Mouse (Mus musculus) stomach, postnatal 0 days (tissue): ENCODE results near the gene Psmb9. TPM values are rescaled to one million over a fixed set of nuclear protein-coding genes. Genes with fewer than 3 reads are reported as not detected.
A peak's percentile ranks its signal among the peaks of the same experiment; 100 is the strongest.
"Not testable (repeated sequence)": the region's sequence is repeated elsewhere in the genome, so short reads cannot be mapped to it uniquely, and the experiment has no call there.

Experiments
- ATAC-seq: fragments of 200-750 bp; cut with Nextera tagmentation; 2 replicates; pipeline ENCODE4 v1.8.0; 2017; ENCODE audit not compliant: low FRiP score, low TSS enrichment
- DNase-seq: peaks from one replicate; pipeline ENCODE4 v3.0.0-alpha.2; 2016; ENCODE audit warnings: low spot score
- H3K27ac ChIP-seq: fragments of 300-500 bp; sonication (generic); replicated peaks from 2 replicates; pipeline ENCODE4 v1.5.1; 2014; ENCODE audit warnings: mild to moderate bottlenecking, control low read depth
- H3K27me3 ChIP-seq: fragments of 300-500 bp; sonication (generic); 2 replicates; pipeline ENCODE4 v1.6.1; 2014; ENCODE audit warnings: low read length; ENCODE audit not compliant: control insufficient read depth, insufficient read depth
- H3K36me3 ChIP-seq: fragments of 300-500 bp; sonication (generic); 2 replicates; pipeline ENCODE4 v1.6.1; 2014; ENCODE audit warnings: low read length, mixed read lengths; ENCODE audit not compliant: control insufficient read depth, insufficient read depth
- H3K4me1 ChIP-seq: fragments of 300-500 bp; sonication (generic); replicated peaks from 2 replicates; pipeline ENCODE4 v1.6.1; 2014; ENCODE audit warnings: antibody characterized with exemption; ENCODE audit not compliant: control insufficient read depth, insufficient read depth
- H3K4me2 ChIP-seq: fragments of 300-500 bp; sonication (generic); replicated peaks from 2 replicates; pipeline ENCODE4 v1.6.1; 2014; ENCODE audit warnings: low read depth, mild to moderate bottlenecking, control low read depth, moderate library complexity
- H3K4me3 ChIP-seq: fragments of 300-500 bp; sonication (generic); 2 replicates; pipeline ENCODE4 v1.5.1; 2014; ENCODE audit warnings: low read depth, low read length, control low read depth
- H3K9ac ChIP-seq: fragments of 300-500 bp; sonication (generic); 2 replicates; pipeline ENCODE4 v1.6.1; 2014; ENCODE audit warnings: mild to moderate bottlenecking, low read length, control low read depth, mixed read lengths
- H3K9me3 ChIP-seq: fragments of 300-500 bp; sonication (generic); 2 replicates; pipeline ENCODE4 v1.6.1; 2016; ENCODE audit warnings: low read length; ENCODE audit not compliant: control insufficient read depth
- CTCF ChIP-seq: IDR thresholded peaks from 2 replicates; pipeline ENCODE4 v1.5.1; 2016; ENCODE audit warnings: antibody characterized with exemption, low read depth, mild to moderate bottlenecking, moderate library complexity
- EP300 ChIP-seq: optimal IDR thresholded peaks from 2 replicates; pipeline ENCODE3; 2016; ENCODE audit warnings: antibody characterized with exemption
- WGBS: fragments of 180-500 bp; shearing (Covaris S2); extraction: QIAGEN DNeasy Blood & Tissue Kit; methylation state at CpG from one replicate; pipeline ENCODE4 v1.1.7; 2014; 5-methylcytosine and 5-hydroxymethylcytosine counted together
- polyA plus RNA-seq: library from polyadenylated mRNA; unstranded; fragments of >200 nt; fragmentation: Nextera tagmentation; extraction: Ambion mirVana; gene quantifications from 2 replicates; pipeline ENCODE4 v1.2.1, GENCODE M21; 2015

Gene Psmb9
- polyA plus RNA-seq, 1 experiment from 2014 or later, result 12.8 TPM

DNA sequence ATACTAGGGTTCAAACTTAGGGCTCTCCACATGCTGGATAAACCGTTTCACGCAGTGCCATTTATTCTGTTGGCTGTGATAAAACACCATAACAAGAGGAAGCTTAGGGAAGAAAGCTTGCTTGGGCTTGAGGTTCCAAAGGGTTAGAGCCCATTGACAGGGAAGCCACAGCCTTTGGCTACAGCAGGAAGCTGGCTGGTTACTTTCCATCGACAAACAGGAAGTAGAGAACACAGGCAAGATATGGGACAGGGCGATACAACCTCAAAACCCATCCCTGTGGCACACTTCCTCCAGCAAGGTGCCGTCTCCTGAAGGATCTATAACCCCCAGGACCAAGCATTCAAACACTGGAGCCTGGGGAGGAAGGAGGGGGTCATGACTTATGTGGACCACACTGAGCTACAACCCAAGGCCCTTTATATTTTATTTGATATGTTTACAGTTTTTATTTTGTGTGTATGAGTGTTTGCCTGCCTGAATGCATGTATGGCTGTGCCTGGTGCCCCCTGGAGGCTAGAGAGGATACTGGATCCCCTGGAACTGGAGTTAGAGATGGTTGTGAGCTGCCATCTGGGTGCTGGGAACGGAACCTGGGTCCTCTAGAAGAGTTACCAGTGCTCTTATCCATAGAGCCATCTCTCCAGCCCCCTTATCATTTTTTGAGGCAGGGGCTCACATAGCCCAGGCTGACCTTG is 22.4 kb downstream of the Psmb9 start:
- H3K27ac ChIP-seq, result no peak overlapping the region
- TF ChIP-seq CTCF (peak; percentile 55), EP300 (no peak)
- no peak for DNase-seq
- no peaks in the 10 kb centered on the region for H3K4me1 ChIP-seq
- H3K9me3 ChIP-seq, result no peaks in the 10 kb centered on the region
- no peaks in the 10 kb centered on the region for H3K27me3 ChIP-seq
- ATAC-seq, result no peak
- H3K4me2 ChIP-seq, result no peak overlapping the region
- 76% methylated on average over 6 of the region's 6 CpGs for WGBS
- no peak overlapping the region for H3K4me3 ChIP-seq
- H3K9ac ChIP-seq, result no peak overlapping the region
- no peaks in the 10 kb centered on the region for H3K36me3 ChIP-seq

DNA sequence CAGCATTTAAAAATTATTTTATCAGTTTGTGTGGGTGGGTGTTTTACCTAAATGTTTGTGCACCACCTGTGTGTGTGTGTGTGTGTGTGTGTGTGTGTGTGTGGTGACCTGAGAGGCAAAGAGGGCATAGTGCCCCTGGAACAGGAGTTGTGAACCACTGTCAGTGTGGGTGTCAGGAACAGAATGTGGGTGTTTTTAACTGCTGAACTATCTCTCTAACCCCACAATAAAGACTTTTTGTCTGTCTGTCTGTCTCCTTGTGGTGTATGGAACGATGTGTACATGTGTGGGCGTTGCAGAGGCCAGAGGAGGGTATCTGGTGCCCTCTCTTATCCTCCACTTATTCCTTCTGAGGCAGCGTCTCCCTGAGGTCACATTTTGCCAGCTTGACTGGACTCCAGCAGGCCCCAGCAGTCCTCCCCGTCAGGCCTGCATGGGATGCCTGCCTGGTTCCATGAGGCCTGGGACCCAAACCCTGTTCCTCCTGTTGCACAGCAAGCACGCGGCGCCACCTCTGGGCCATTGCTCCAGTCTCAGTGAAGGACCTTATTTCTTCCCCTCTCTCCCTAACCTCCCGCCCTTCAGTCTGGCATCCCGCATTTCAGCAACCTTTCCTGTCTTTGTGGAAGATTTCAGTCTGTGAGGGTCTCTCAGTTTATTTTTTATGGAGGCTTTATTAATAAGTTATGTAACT is 23.2 kb downstream of the Psmb9 start:
- ATAC-seq (no peak), DNase-seq (no peak)
- Histone ChIP-seq H3K9ac (no peak overlapping the region), H3K27me3 (no peaks in the 10 kb centered on the region), H3K36me3 (no peaks in the 10 kb centered on the region), H3K4me1 (no peaks in the 10 kb centered on the region), H3K4me3 (no peak overlapping the region), H3K4me2 (no peak overlapping the region), H3K9me3 (no peaks in the 10 kb centered on the region), H3K27ac (no peak overlapping the region)
- TF ChIP-seq EP300 (no peak), CTCF (peak; percentile 59)
- 41% methylated on average over 9 of the region's 9 CpGs for WGBS

DNA sequence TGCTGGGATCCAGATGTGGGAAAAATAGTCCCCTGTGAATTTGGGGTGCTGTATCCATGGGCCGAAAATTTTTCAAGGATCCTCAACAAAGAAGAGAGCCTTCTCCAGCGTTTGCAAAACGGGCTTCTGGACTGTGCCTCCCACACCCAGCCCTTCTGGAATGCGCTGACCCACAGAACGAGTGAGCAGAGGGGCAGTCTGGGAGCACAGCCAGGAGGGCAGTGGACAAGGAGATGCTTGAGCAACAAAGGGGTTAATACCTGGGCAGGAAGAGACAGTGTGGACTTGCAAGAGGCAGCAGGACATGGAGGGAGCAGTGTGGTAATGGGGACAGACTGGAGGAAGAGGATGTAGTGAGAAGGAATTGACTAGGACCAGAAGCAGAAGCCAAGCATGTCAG is 32.0 kb downstream of the Psmb9 start:
- no peak for ATAC-seq
- Histone ChIP-seq H3K4me1 (no peaks in the 10 kb centered on the region), H3K4me3 (no peak overlapping the region)

DNA sequence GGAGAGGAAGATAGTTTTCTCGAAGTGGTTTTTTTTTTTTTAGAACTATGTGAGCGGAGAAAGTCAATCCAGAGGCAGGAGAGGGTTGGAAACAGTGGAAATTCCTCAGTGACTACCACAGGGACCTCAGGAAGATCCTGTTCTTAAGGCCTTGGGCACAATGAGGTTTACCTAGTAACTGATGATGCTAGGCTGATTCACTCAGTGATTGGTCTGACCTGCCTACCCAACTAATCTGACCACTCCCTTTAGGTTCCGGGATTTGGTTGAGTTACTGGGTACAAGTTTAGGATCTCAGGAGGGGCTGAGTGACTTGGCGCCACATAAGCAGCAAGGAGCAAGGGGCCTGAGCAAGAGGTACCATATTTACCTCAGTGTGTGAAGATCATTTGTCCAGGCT is 34.6 kb downstream of the Psmb9 start, which contains the start of gene H2-DMb1:
Gene H2-DMb1, plus strand, starts transcription at position 150 of the 400 bp plus-strand sequence.
- Histone ChIP-seq H3K9ac (no peak within 1 kb of the TSS), H3K4me3 (no peak within 1 kb of the TSS), H3K9me3 (no peaks in the 10 kb centered on the region), H3K4me1 (no peaks in the 10 kb centered on the region), H3K36me3 (no peaks in the 10 kb centered on the region), H3K27ac (no peak within 1 kb of the TSS), H3K4me2 (no peak within 1 kb of the TSS), H3K27me3 (no peaks in the 10 kb centered on the region)
- TF ChIP-seq CTCF, result no peak
- TF ChIP-seq EP300, result no peak
- ATAC-seq, result peak; percentile 87
- WGBS, result 46% methylated on average over 4 of the region's 4 CpGs
- peak; percentile 67 for DNase-seq

More for the DNA sequence above, 32.0 kb downstream of the Psmb9 start:
- TF ChIP-seq CTCF, result no peak
- no peak for TF ChIP-seq EP300
- Histone ChIP-seq H3K27me3 (no peaks in the 10 kb centered on the region), H3K9ac (no peak overlapping the region), H3K9me3 (no peaks in the 10 kb centered on the region), H3K4me2 (no peak overlapping the region), H3K36me3 (no peaks in the 10 kb centered on the region), H3K27ac (no peak overlapping the region)
- 47% methylated on average over 5 of the region's 5 CpGs for WGBS
- DNase-seq, result no peak

DNA sequence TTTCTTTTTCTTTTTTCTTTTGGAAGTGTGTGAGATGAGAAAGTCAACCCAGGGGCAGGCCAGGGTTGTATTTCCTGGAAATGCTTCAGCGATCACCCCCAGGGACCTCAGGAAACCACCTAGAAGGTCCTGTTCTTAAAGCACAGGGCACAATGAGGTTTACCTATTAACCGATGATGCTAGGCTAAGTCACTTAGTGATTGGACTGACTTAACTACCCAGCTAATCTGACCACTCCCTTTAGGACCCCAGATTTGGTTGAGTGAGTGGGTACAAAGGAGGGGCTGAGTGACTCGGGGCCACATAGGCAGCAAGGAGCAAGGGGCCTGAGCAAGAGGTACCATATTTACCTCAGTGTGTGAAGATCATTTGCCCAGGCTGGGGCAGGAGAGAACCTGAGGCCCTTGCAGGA is 42.6 kb downstream of the Psmb9 start:
- H3K4me2 ChIP-seq, result no peak overlapping the region
- H3K9me3 ChIP-seq, result no peaks in the 10 kb centered on the region
- DNase-seq (no peak), ATAC-seq (0 out of 2 replicates have a peak, but pooled peaks have one; percentile 18)
- H3K9ac ChIP-seq, result no peak overlapping the region
- no peak overlapping the region for H3K4me3 ChIP-seq
- H3K4me1 ChIP-seq, result no peaks in the 10 kb centered on the region
- WGBS, result 65% methylated on average over 3 of the region's 3 CpGs
- TF ChIP-seq EP300 (no peak), CTCF (no peak)
- H3K36me3 ChIP-seq, result no peaks in the 10 kb centered on the region
- H3K27ac ChIP-seq, result no peak overlapping the region
- H3K27me3 ChIP-seq, result no peaks in the 10 kb centered on the region; the same call in 1 of the 2 replicates

DNA sequence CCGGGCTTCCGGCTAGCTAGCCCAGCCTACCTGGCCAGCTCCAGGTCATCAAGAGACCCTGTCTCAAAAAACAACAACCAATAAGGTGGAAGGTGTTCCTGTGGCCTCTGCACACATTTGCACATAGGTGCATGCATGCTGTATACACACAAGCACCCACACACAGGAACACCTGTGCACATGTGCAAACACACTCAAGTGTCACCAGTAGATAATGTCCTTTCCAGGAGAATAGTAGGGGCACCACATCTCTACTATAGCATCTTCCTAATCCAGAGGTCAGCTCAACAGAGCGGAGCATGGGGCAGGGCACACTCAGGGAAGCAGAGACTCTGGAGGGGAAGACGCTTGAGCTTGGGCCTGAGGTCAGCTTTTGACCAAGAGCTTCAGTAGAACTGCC is 43.3 kb downstream of the Psmb9 start:
- H3K9ac ChIP-seq, H3K4me3 ChIP-seq, H3K27me3 ChIP-seq, H3K9me3 ChIP-seq, H3K4me2 ChIP-seq, DNase-seq, H3K27ac ChIP-seq, H3K36me3 ChIP-seq, H3K4me1 ChIP-seq, ATAC-seq: not testable (repeated sequence)
- 88% methylated on average over 4 of the region's 4 CpGs for WGBS
